Mouse (Mus musculus) testis, adult 2 months (tissue): ENCODE data around the gene Gm49395.

ENCODE experiments used
- CTCF ChIP-seq: fragments of 200-500 bp; IDR thresholded peaks from 2 replicates; pipeline ENCODE4 v1.5.1; 2012; ENCODE audit warnings: low read depth, mild to moderate bottlenecking, inconsistent platforms, low read length, moderate library complexity; ENCODE audit not compliant: control insufficient read depth, insufficient read depth, insufficient replicate concordance
- POLR2A ChIP-seq: fragments of 200-500 bp; IDR thresholded peaks from 2 replicates; pipeline ENCODE4 v1.6.1; 2012; ENCODE audit warnings: low read depth, mild to moderate bottlenecking, inconsistent platforms, low read length, moderate library complexity; ENCODE audit not compliant: control insufficient read depth

DNA sequence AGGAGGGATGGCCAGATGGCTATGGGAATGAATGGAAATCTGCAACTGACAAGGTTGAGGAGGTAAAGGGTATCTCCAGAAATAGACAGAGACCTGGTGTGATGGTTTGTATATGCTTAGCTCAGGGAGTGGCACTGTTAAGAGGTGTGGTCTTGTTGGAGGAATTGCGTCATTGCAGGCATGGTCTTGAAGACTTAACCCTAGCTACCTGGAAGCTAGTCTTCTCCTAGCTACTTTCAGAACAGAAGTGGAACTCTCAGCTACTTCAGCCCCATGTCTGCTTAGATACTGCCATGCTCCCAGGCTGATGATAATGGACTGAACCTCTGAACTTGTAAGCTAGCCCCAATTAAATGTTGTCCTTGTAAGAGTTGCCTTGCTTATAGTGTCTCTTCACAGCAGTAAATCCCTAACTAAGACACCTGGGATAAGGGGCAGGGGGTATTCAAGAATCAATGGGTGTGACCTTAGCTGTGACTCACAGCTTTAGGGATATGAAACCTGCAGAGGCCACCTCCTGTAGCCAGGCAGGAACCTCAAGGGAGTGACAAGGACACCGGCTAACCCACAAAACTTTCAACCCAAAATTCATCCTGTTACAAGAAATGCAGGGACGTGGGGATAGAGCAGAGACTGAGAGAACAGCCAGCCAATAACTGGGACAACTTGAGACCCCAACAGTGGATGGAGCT lies 15.4 kb upstream of the Gm49395 start:
- TF ChIP-seq CTCF = no peak
- no peak for TF ChIP-seq POLR2A
